Mouse (Mus musculus) ovary, postnatal 36 days (tissue): ENCODE data around the gene Kmt2b.

Source experiments
- DNase-seq: peaks from one replicate; pipeline ENCODE4 v3.0.0; 2022; ENCODE audit warnings: low spot score, mixed read lengths

Gene Kmt2b

DNA sequence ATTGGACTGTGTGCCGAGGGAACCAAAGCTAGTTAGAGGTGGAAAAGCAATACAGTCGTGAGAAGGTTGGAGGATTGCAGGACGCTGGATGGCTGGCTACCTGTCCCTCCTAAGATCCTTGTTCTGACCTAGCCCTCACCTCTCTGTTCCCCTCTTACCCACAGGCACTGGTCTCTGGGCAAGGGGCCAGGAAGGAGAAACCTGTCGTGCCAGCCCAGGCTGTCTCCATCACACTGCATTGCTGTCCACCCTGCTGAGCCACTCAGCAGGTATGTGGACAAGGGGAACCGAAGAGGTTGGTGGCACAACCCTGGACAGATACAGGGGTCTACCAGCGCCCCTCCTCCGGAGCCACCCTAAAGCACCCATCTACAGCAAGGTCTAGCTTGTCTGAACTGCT lies 12.1 kb upstream of the Kmt2b start:
- no peak for DNase-seq

- DNase-seq = peak; percentile 83
These were observed 11.4 kb upstream of the Kmt2b start for GRCm38 (mm10) chr7:30599933-30600353.

DNA sequence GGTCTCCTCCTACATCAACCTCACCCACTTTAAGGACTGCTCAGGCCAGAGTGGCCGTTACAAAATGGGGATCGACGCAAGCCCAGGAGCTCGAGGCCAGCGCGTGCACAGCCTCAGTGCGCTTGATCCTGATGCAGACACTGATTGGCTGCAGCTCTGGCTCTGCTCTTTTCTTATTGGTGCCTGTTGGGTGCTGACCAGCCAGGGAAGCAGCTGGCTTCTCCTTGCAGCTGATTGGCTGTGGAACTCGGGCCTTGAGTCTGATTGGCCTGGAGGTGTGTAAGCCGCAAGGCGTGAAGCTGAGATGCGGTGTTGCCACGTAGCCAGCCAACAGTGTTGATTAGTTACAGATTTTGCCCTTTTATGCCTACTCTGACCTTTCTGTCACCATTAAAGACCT lies 10.3 kb upstream of the Kmt2b start, which contains the start of gene Zbtb32:
Gene Zbtb32 (minus strand): TSS at position 124 of the 400 bp plus-strand sequence.
- DNase-seq = no peak

DNA sequence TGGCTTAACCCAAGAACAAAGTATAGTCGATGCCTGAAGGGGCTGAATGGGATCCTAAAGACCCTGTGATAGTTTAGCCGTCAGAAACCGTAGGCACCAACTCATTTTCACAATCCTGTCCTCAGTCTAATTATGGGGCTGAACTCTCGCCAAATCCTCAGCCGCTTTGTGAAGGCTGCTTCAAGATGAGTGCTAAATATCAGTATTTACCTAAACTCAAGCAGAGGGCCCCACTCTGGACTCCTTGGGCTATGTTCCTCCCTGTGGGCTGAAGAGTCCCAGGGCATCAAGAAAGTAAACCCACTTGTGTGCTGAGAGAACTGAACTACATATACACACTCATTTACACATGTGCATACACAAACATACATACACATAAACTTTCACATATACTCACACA lies 8.3 kb upstream of the Kmt2b start:
- DNase-seq = no peak

DNA sequence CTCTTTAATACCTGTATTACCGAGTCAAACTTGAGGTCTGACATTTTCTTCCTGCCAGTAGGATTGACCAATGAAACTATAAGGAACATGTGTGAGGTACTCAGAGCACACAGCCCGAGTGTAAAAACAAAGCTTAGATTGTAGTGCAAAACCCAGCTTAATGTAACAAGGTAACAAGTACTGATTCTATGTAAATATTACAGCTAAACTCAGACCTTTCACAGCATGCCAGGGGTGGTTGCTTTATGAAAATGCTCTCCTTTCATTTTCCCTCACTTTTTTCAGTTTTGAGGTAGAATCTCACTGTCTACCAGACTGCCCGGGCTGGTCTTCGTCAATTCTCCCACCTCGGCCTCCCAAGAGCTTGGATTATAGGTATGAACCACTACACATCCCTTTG lies 7.6 kb upstream of the Kmt2b start:
- DNase-seq = no peak

GRCm38 (mm10) chr7:30594510-30595024 lies 6.0 kb upstream of the Kmt2b start:
- no peak for DNase-seq

- DNase-seq = no peak
These were observed 5.3 kb upstream of the Kmt2b start for GRCm38 (mm10) chr7:30593579-30594509.

DNA sequence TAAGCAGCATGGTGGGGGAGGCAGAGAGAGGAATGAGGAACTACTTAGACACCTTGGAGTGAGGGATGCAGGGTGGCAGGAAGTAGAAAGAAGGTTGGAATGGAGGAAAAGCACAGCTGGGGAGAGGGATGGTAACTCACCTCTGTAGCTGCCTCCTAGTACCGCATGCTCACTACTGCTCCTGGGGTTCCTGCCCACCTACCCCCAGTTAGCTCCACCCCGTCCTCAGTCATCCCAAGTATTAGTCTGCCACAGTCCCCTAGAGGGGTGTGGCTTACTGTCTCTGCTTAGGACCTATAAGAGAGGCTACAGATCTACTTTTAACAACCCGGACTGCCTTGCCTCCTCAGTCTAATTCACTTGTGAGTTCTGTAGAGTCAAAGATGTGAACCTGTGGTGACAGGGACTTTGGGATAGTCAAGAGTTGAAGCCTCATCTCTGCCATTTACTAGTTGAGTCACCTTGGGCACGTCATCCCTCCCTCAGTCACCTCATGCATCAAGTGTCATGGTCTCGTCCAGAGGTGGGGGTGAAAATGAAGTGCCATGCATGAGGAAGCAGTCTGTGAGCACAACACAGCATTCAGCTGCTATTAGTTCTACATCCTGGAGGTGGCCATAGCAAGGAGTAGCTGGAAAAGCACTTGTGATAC lies 4.4 kb upstream of the Kmt2b start:
- DNase-seq = no peak

DNA sequence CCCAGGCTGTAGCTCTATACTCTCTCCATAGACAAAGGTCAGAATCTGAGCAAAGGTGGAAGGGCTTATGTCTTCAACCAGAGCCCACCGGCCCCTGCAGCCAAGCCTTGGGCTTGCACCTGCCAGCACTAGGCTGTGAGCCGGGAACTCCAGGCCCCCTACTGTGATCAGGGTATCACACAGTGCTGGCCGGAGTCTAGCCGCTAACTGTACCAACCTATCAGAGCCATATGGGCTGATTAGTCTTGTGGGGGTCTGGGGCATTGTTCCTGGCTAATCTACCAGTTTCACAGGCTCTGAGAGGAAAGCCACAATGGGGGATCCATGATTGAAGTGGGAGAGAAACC lies 3.1 kb upstream of the Kmt2b start:
- no peak for DNase-seq

- DNase-seq = no peak
These were observed 2.5 kb upstream of the Kmt2b start for GRCm38 (mm10) chr7:30590927-30591604.

DNA sequence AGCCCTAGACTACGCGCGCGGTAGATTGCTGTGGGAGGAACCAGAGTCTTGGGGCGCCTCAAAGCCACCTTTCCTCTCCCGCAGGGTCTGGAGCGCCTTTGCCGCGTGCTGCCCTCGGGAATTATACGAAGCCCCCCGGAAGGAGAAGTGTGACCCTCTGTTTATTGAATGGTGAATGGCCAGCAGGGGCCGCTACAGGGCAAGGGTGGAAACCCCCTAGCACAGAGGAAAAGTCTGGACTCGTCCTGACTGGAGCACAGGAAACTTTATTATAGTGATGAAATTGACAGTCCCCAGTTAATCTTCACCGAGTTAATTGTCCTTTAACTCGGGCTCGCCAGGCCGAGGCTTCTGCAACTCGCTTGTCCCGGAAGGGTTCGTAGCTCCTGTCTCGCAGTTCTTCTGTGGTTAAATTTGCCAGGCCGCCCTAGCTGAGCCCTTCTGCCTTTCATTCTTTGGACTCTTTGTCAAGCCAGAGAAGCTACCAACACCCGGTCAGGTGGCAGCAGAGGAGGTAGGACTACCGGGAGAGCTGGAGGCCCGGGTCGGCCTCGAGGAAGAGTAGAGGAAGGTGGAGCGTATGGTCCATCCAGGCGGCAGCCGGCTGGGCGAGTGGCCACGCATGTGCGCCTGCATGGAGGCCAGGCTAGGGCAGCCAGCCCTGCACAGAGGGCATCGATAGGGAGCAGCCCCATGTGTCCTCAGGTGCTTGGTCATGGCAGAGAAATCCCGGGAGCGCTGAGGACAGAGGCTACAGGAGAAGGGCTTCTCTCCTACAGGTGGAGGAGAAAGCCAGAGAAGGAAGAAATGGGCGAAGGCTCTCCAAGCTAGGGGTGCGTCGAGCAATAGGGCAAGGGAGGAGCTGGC lies 1.1 kb upstream of the Kmt2b start:
- DNase-seq = peak; percentile 83

DNA sequence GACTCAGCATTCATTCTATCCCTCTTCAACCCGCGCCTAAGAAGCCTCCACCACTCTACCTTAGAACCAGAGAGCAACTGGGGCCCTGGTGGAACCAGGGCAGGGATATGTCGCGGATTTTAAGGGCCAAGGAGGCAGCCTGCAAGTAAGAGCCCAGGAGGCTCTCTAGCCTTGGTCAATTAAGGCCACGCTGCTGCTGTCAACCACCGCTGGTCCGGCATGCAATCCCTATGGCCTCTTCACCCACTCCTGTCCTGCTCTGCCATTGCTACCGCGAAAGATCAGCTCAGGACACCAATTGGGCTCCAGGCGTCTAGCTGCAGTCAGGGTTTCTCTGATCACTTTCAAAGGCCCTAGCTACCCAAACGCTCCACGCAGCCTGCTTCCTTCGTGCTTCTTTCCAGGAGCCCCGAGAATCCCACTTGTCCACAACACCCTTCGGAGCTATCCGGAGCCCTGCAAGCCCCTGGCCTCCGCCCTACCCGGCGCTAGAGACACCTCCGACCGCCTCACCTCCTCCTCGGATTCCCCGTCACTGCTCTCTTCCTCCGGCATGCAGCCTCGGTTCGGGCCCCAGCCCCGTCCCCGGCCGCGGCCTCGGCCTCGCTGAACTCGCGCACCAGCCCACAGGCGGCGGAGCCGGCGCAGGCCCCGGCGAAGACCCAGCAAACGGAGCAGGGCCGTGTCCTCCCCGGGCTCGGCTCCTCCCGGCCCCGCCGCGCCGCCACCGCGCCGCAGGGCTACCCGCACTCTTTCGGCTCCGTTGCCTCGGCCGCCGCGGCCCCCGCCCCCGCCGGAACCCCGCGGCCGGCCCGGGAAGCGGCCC lies 471 bp downstream of the Kmt2b start:
- DNase-seq = no peak

DNA sequence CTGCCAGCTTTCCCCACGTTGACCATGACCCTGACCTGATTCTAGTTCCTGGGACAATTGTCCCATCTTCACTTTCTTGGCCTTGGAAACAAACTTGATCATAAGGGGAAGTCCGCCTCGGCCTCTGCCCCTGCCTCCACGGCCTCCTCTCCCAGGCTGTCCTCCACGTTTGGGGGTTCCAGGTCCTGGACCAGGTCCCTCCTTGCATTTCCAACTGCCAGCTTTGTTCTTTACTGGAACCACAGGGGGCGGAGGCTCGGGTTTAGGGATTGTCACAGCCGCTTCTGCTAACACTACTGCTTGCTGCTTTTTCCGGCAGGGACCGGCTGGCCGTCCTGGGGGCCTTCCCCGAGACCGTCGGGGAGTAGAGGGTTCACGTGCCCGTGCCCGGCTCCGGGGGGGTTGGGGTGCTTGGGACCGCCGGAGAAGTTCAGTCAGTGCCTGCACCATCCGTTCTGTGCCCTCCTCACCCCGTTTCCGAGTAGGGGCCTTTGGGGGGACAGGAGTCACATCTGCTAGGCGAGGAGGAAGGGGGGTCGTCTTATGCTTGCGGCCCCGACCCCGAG lies 2.0 kb downstream of the Kmt2b start:
- DNase-seq = no peak

- no peak for DNase-seq
These were observed 3.4 kb downstream of the Kmt2b start for GRCm38 (mm10) chr7:30585170-30585569.

DNA sequence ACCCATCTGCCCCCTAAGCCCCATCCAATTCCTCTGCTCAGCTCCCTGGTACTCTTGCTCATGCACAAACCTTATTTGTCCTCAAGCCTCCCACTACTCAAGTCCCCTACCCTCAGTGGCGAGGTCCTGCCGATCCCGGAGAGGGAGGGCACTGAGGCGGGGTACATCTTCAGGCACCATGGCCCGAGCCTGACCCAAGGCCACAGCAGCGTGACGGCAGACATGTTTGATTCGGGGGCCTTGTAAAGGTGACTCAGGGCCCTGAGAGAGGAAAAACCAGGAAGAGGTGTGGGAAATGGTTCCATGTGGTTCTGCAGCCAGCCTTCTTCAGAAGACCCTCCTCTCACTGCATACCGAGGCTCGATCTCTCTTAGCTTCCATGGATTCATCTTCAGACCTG lies 4.2 kb downstream of the Kmt2b start:
- DNase-seq = no peak

DNA sequence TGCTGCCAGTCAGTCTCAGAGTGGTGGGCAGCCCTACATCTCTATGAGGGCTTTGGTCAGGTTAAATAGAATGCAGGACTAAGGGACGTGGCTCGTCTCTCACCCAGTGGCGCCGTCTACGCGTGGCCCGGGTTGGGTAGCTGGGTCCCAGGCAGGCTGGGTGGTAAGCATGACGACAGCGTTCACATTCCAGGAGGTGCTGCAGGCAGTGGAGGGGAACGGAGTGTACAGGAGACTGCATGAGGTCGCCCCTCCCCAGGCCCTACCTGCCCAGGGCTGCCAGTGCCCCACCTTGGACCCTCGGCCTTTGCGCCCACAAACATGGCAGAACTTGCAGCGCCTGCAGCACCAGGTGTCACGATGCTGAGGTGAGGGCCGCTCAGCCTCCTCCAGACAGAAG lies 7.0 kb downstream of the Kmt2b start:
- DNase-seq = no peak

- no peak for DNase-seq
These were observed 8.6 kb downstream of the Kmt2b start for GRCm38 (mm10) chr7:30579950-30580349.

- peak; percentile 49 for DNase-seq
These were observed 15.6 kb downstream of the Kmt2b start for GRCm38 (mm10) chr7:30572969-30573368.

DNA sequence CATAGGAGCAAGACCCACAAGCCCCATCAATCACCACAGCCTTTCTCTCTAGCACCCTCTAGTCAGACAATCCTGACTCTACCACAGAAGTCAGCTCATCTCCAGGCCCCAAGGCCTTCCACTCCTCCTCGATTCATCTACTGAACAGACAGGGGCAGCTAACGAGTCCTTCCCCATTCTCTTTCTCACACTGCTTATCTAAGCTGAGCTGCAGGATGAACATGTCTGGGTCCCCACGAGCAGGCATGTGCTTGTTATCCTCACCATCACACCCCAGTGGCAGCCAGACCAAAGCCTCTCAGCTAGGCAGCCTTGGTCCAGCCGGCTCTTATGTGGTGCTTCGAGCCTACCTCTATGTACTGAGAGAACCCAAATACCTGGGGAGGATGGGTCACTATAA lies 16.1 kb downstream of the Kmt2b start:
- DNase-seq = no peak

GRCm38 (mm10) chr7:30567555-30567954 lies 21.0 kb downstream of the Kmt2b start:
- DNase-seq = no peak
